Mouse (Mus musculus): ENCODE data around the gene Vmn1r11.

Gene Vmn1r11

GRCm38 (mm10) chr6:57133155-57133554 lies at the start of gene Vmn1r11:
TSS of gene Vmn1r11 (plus strand) at chr6:57133455.
- no peak for DNase-seq

DNA sequence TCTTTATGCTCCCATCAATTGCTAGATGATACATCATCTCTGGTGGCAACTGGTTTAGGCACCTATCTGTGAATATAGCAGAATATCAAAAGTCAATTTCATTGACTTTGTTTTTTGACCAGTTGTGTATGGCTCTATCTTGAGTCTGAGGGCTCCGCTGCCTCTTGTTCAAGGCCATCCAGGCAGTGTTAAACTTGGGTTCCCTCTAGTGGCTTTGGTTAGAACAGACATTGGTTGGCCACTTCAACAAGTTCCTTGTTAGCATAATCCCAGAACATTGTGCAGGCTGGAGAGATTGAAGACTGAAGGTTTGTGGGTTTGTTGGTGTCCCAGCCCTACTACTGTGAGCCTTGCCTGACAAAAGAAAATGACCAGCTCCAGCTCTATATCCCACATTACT lies 26.9 kb upstream of the Vmn1r11 start:
- DNase-seq: no peak

DNA sequence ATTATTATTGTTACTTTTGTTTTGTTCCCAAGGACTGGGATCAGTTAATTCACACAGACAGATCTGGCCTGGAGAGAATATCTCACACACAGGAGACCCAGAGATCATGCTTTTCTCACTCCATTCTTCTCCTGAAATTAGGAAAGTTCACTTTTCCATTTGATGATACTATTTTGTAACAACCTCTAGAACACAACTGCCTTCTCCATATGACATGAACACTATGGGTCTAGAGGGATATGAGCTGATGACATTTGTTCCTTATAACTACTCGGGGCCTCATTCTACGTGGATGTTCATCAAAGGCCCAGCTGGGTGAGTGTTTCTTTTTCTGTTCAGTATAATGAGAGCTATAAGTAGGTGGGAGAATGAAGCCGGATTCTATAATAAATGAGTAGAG lies 24.1 kb upstream of the Vmn1r11 start, which contains the start of gene Vmn1r10:
TSS of gene Vmn1r10 (plus strand) at position 301 of the 400 bp plus-strand sequence.
- DNase-seq: no peak

- no peak for DNase-seq
These were observed 23.4 kb downstream of the Vmn1r11 start, which contains the start of gene Vmn1r12 for GRCm38 (mm10) chr6:57156619-57157018. TSS of gene Vmn1r12 (plus strand) at chr6:57156919.
